Mouse (Mus musculus) stomach, postnatal 0 days (tissue): Measurements from ENCODE around the gene Slc1a1.

Experiments
- CTCF ChIP-seq: IDR thresholded peaks from 2 replicates; pipeline ENCODE4 v1.5.1; 2016; ENCODE audit warnings: antibody characterized with exemption, low read depth, mild to moderate bottlenecking, moderate library complexity
- EP300 ChIP-seq: optimal IDR thresholded peaks from 2 replicates; pipeline ENCODE3; 2016; ENCODE audit warnings: antibody characterized with exemption

DNA sequence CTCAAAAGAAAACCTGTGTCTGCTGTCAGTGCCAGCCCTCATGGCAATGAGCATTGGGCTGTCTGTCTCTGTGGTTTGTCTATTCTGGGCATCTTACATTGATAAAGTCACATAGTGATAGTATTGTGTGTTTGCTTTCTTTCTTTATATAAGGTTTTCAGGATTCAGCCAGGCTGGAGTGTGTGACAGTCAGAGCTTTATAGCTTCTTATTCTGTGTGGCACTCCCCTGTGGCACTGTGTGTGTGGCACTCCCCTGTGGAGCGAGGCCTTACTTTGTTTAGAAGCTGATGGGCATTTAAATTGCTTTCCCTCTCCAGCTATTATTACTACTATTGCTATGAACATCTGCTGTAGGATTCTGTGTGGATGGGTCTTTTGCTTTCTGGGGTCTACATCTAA is 30.7 kb downstream of the Slc1a1 start:
- TF ChIP-seq CTCF (no peak), EP300 (no peak)
